Mouse (Mus musculus) cerebellum, adult 2 months (tissue): ENCODE data around the gene Scrn1. TPM values are rescaled to one million over a fixed set of nuclear protein-coding genes. Genes with fewer than 3 reads are reported as not detected.
A peak's percentile ranks its signal among the peaks of the same experiment; 100 is the strongest.

Experiments
- DNase-seq, 2 experiments: peaks; one replicate each; pipeline ENCODE4 v3.0.0; 2021
- H3K27ac ChIP-seq: fragments of 200-500 bp; 2 replicates; pipeline ENCODE4 v1.5.1; 2012; ENCODE audit warnings: low read length, control low read depth, inconsistent platforms; ENCODE audit not compliant: insufficient read depth
- H3K27me3 ChIP-seq: fragments of 200-500 bp; 2 replicates; pipeline ENCODE4 v1.6.1; 2012; ENCODE audit warnings: inconsistent platforms, mild to moderate bottlenecking, low read length, moderate library complexity; ENCODE audit not compliant: control insufficient read depth, insufficient read depth
- H3K4me1 ChIP-seq: fragments of 200-500 bp; 2 replicates; pipeline ENCODE4 v1.6.1; 2011; ENCODE audit warnings: low read length; ENCODE audit not compliant: control insufficient read depth, insufficient read depth
- H3K4me3 ChIP-seq: fragments of 200-500 bp; replicated peaks from 2 replicates; pipeline ENCODE3; 2011; ENCODE audit warnings: mild to moderate bottlenecking, low read depth, low read length, control low read depth; ENCODE audit not compliant: insufficient read depth
- CTCF ChIP-seq: fragments of 200-500 bp; IDR thresholded peaks from 2 replicates; pipeline ENCODE4 v1.5.1; 2011; ENCODE audit warnings: low read depth, mild to moderate bottlenecking, control low read depth, low read length, moderate library complexity, borderline replicate concordance; ENCODE audit not compliant: insufficient read depth
- POLR2A ChIP-seq: fragments of 200-500 bp; IDR thresholded peaks from 2 replicates; pipeline ENCODE4 v1.6.1; 2011; ENCODE audit warnings: low read length, control low read depth, borderline replicate concordance; ENCODE audit not compliant: insufficient read depth
- WGBS: fragments of 180-500 bp; shearing (Covaris S2); methylation state at CpG from one replicate; pipeline ENCODE4 v1.1.7; 2018; 5-methylcytosine and 5-hydroxymethylcytosine counted together
- polyA plus RNA-seq: library from polyadenylated mRNA; depleted of rRNA; stranded (reverse); fragments of >200 nt; gene quantifications from 2 replicates; pipeline ENCODE4 v1.2.3, GENCODE M21; 2012

Scrn1 gene
- polyA plus RNA-seq, 1 experiment, result 132 TPM

DNA sequence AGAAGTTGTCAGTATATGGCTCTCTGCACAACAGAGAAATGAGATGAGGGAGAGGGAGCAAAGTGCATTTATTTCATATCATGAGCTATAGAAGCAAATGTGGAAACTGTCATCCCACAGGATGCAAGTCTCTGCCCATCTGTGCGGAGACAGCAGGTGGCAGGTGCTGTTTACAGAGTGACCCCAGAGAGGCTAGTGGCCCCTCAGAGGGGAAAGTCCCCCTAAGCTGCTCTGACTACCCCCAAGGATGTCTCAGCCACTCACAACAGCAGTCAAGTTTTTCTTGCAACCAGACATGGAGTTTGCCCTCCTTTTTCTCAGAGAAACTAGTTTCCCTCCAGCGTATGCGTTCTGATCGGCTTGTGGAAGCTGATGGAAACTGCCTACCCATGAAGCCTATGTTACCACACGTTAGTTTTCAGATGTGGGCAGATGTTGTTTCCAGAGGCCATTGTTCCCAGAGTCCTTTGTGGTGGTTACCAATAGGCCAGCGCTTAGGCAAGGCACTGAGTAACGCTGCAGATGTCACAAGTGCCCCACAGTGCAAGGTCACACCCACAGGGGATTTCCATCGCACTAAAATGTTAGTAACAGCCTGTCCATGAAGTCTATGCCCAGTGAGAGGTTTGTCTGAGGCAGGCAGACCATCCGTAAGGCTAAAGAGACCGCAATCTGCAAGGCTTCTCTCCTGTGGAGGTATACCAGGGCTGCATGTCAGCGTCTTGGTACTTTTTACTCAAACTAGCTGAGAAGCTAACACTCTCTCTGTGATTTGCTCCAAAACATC lies 71.5 kb downstream of the Scrn1 start:
- H3K27ac ChIP-seq, result no peak overlapping the region
- WGBS, result 73% methylated on average over 11 of the region's 11 CpGs
- no peaks in the 10 kb centered on the region for H3K27me3 ChIP-seq
- TF ChIP-seq POLR2A, result no peak
- no peak for TF ChIP-seq CTCF
- H3K4me1 ChIP-seq, result peaks cover 5% of the 10 kb centered on the region
- no peak overlapping the region for H3K4me3 ChIP-seq
- DNase-seq, result no peak

DNA sequence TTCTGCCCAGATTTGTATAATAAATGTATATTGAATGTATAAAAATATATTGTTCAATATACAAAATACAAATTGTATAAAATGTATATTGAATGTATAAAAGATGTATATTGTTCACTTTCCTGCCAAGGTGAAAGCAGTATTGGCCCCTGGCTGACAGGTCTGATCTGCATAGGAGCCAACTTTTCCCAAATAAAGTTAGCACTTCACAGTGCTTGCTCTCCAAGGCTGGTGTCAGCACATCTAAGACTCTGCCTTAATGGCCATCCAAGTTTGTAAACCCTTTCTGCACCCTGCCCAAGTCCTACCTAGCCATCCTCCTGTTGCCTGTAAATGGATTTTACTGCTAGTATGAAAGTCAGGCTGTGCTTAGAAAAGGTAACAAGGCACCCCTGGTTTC lies 72.2 kb downstream of the Scrn1 start:
- Histone ChIP-seq H3K27ac (no peak overlapping the region), H3K4me1 (peaks cover 5% of the 10 kb centered on the region), H3K4me3 (no peak overlapping the region), H3K27me3 (no peaks in the 10 kb centered on the region)
- TF ChIP-seq CTCF (no peak), POLR2A (no peak)
- no peak for DNase-seq

DNA sequence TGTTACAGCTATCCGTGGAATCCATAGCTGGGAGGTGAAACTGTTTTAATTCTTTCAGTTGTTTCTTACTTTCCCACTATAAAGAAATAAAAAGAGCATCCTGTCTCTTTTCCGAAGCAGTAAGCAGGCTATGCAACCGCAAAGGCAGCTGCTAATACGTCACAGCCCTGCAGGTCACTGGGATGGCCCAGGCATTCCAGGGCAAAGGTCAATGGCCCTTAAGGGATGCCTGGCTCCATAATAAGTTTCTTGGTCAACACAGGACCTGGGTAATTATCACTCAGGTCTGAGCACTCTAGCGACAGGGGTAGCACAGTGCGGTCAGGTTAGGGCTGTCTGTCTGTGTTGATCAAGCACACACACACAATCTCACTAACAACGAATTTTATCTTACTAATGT lies 75.2 kb downstream of the Scrn1 start:
- Histone ChIP-seq H3K27me3 (no peaks in the 10 kb centered on the region), H3K4me3 (no peak overlapping the region), H3K4me1 (peaks cover 1% of the 10 kb centered on the region), H3K27ac (no peak overlapping the region)
- TF ChIP-seq POLR2A, result no peak
- no peak for TF ChIP-seq CTCF
- 92% methylated on average over 7 of the region's 7 CpGs for WGBS
- DNase-seq, result no peak

DNA sequence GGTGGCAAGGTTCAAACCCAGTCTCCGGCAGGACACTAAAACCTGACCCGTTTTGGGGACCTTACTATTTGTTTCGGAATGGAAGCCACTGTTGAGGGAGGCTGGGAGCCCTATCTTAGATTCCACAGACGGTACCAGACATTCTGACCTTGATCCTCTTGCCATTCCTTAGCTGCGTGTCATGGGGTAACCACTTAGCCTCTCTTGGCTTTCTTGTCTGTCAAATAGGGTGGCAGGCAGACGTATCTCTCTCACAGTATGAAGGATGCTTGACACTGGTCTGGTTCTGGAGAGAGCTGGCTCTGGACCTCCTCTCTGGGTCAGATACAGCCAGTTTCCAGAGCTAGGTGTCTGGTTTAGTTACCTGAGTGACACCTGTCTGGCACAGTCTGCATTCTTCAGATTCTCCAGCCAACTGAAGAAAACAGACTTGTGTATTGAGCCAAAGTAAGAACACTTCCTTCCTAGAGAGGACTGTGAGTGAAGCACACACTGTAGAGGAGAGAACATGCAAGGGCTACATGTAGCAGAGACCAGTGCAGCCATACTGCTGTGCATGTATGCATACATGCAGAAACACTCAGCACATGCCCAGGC lies 80.2 kb downstream of the Scrn1 start:
- no peak for DNase-seq
- Histone ChIP-seq H3K4me1 (peaks cover 3% of the 10 kb centered on the region; the same call in 1 of the 2 replicates), H3K27ac (no peak overlapping the region), H3K27me3 (no peaks in the 10 kb centered on the region), H3K4me3 (no peak overlapping the region)
- WGBS, result 71% methylated on average over 6 of the region's 6 CpGs
- no peak for TF ChIP-seq CTCF
- no peak for TF ChIP-seq POLR2A

DNA sequence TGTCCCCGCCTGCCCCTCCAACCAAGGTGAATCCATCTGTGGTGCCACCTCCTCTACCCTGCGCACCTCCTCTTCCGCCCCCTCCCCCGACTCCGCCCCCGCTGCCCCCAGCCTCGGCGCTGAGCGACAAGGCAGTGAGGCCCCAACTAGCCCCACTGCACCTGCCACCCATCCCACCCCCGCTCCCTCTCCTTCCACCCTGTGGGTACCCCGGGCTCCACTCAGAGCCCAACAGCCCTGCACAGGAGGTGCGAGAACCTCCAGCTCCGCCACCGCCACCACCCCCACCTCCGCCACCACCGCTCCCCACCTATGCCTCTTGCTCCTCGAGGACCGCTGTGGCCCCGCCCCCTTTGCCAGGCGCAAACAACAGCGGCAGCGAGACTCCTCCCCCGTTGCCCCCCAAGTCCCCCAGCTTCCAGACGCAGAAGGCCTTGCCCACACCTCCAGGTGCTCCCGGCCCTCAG lies 80.8 kb downstream of the Scrn1 start:
- TF ChIP-seq POLR2A (no peak), CTCF (no peak)
- H3K27me3 ChIP-seq, result no peaks in the 10 kb centered on the region
- no peak overlapping the region for H3K27ac ChIP-seq
- H3K4me1 ChIP-seq, result peaks cover 3% of the 10 kb centered on the region; the same call in 1 of the 2 replicates
- no peak overlapping the region for H3K4me3 ChIP-seq
- 34% methylated on average over 22 of the region's 25 CpGs for WGBS
- DNase-seq, result no peak

DNA sequence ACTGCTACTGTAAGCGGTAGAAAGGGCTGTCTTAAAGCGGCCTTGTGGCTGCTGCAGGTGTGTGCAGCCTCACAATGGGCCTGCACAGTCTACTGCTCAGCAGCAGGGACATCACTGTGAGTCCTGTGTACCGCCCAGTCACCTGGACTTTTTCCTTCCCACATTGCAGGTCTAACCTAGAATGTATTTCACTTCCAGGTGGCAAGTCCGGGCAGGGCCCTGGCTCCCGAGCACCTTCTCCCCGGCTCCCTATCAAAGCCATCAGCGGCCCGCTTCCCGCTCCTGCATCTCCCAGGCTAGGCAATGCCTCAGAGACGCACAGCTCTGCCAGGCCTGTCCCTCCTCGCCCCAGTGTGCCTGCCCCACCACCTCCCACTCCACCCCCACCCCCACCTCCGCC lies 81.3 kb downstream of the Scrn1 start:
- Histone ChIP-seq H3K27ac (no peak overlapping the region), H3K4me3 (no peak overlapping the region), H3K4me1 (peaks cover 3% of the 10 kb centered on the region; the same call in 1 of the 2 replicates), H3K27me3 (no peaks in the 10 kb centered on the region)
- DNase-seq, result no peak
- TF ChIP-seq CTCF (no peak), POLR2A (no peak)
- 49% methylated on average over 12 of the region's 12 CpGs for WGBS

DNA sequence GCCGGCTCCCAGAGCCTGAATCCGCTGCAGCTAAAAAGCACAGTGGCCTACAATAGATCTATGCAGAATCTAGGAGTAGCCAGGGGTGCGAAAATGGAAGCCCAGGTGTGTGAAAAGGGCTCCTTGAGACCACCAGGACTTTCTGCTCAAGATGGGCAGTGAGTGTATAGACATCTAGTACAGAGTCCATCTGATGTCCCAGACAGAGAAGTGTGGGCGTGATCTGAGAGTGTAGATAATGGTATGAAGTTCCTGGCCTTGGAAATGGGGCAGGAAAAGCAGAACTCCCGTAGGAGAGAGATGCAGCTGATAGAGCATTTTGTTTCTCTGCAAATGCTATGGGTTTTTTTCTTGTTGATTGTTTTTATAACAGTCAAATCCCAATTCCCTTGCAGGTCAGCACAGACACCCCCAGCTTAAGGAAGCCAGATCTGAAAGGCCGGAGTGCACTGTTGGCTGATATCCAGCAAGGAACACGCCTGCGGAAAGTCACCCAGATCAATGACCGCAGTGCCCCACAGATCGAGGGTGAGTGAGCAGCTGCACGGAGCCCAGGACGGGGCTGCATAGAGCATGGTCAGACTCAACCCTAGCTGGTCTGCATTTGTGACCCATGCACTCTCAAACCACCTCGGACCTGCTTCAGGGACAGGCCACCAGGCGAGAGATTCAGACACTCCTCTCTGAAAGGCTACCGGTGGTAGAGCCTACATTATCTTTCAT lies 84.7 kb downstream of the Scrn1 start:
- Histone ChIP-seq H3K27ac (no peak overlapping the region), H3K4me3 (no peak overlapping the region), H3K4me1 (peaks cover 4% of the 10 kb centered on the region; the same call in 1 of the 2 replicates), H3K27me3 (no peaks in the 10 kb centered on the region)
- no peak for TF ChIP-seq CTCF
- TF ChIP-seq POLR2A, result no peak
- 86% methylated on average over 15 of the region's 15 CpGs for WGBS
- no peak for DNase-seq

DNA sequence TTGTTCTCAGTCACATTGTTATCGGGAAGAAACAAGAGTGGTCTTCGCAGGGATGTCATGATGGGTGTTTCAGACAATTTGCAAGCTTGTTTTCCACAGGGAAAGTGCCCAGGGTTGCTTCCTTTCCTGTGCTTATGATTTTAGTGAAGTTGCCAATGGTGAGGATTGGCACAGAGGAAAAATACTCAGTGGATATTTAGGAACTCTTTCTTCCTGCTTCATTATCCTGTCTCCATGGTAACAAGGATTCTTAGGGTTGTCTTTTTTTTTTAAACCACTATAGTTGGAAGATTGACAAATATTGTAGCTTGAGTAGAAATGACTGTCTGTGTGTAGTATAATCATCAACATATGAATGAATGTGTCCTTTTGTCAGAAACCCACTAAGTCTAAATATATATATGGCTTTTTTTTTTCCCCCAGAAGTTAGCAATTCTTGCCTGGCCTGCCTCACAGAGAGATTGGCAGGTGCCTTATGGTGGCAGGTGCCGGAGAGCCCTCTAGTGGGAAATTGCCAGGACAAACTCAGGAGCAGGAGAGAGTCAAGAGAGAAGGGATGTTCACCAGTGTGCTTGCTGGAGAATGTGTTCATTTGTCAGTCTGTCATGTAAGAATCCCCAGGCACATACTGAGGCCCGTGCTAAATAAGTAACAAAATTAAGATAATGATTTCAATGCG lies 87.5 kb downstream of the Scrn1 start:
- DNase-seq, result peak; percentile 66 to 77
- no peak overlapping the region for H3K27ac ChIP-seq

More for the DNA sequence above, 87.5 kb downstream of the Scrn1 start:
- Histone ChIP-seq H3K4me1 (peaks cover 10% of the 10 kb centered on the region), H3K4me3 (no peak overlapping the region), H3K27me3 (no peaks in the 10 kb centered on the region)
- TF ChIP-seq POLR2A (no peak), CTCF (peak; percentile 66; the same call in 1 of the 2 replicates)
- 54% methylated on average over 5 of the region's 5 CpGs for WGBS
